Mouse (Mus musculus) urinary bladder, postnatal 4 days (tissue): ENCODE data around the gene Tiam1.

Experiments used
- DNase-seq, 2 experiments: peaks; one replicate each; pipeline ENCODE4 v3.0.0; 2021 to 2022; ENCODE audit warnings: low spot score in 2 of 2

Tiam1 gene

DNA sequence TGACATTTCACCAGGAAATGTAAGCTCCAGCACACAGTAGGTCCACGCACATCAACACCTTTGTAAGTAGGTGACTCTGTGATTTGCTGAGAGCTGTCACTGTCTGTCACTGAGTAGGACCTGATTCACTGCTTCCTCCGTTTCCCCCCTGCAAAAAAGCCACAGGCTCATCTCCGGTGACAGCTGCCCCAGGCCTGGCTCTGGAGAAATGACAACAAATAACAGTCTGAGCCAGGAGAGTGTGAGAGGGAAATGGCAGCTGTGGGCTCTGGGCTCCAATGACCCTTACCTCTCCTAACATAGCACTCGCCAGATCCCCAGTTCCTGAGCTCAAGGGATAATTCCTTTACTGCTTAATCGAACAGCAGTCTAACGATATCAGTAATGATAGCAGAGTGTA, 301.7 kb downstream of the Tiam1 start:
- DNase-seq, result no peak

DNA sequence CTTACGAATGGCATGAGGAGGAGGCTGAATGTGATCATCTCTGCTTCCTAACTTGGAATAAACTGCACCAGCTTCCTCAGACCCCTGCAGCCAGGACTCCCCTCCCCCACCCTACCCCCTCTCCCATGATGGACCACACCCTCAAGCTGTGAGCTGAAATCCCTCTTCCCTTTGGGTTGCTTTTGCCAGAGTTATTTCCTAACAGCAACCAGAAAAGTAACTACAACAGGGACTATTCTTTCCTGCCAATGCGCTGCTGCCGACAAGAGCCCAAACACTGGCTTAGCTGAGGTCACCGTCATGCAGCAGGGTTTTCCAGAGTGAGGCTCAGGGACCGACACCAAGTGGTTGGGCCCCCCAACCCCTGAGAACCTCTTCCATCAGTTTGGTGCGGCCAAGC, 303.2 kb downstream of the Tiam1 start:
- DNase-seq, result no peak

DNA sequence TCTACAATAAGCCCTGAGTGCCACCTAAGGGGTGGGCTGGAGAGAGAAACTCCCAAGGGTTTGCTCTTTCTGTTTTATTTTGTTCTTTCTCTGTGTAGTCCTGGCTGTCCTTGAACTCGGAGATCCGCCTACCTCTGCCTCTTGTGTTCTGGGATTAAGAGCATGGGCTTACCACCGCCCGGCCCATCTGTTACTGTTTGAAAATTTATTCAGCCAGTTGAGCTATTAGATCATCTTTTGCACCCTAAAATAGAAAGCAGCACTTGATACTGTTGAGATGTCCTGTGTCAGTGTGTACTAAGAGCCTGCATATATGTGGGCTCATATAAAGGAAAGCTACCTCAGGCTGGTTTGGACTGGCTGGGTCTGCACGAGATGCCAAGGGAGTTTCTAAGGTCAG, 303.7 kb downstream of the Tiam1 start:
- no peak for DNase-seq

DNA sequence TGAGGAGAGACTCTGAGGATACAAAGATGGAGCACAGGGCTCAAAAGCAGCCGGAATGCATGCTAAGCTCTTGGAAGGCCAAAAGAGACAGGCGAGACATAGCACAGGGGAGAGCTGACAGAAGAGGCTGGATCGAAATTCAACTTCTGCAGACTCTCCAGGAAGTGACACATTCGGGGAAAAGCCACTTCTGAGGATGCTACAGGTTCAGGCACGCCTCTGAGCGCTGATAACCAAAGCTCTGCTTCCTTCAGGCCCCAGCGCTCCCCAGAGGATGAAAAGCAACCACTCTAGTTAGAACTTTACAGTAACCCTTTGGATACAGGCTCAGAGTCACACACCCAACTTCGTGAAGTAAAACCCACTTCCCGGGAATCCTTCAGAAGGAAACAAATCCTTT, 306.5 kb downstream of the Tiam1 start:
- no peak for DNase-seq

DNA sequence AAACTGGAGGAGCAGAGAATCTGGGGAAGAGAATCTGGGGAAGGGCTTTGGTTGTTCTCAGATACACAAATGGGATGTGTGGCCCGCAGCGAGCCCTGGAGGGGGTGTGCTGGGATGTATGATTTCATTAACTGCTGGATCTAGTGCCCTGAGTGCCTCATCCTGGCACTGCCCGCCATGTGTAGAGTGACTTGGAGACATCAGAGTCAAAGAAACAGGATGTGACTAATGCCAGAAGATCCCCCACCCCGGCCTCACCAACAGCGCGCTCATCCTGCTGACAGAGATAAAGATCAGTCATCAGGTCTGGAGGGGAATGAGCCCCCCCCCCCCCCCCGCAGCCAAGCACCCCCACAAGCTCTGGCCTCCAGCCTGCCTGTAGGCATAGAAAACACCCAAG, 308.0 kb downstream of the Tiam1 start:
- no peak for DNase-seq

DNA sequence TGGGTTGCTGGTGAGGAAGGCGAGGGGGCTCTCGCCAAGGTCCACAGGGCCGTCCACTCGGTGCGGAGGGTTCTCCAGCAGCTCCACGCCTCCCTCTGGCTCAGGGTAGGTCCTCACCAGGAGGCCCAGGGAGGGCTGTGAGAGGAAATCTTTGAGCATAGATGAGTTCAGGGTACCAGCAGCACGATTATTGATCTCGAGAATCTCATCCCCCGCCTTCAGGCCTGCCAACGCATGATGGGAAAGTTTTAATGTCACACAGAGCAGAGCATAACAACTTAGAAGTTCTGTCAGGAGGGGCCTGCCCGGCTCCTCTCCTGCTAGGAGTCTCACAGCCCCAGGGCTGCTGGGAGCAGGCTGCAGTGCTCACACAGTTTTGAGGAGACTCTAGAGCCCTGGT, 310.6 kb downstream of the Tiam1 start:
- no peak for DNase-seq

DNA sequence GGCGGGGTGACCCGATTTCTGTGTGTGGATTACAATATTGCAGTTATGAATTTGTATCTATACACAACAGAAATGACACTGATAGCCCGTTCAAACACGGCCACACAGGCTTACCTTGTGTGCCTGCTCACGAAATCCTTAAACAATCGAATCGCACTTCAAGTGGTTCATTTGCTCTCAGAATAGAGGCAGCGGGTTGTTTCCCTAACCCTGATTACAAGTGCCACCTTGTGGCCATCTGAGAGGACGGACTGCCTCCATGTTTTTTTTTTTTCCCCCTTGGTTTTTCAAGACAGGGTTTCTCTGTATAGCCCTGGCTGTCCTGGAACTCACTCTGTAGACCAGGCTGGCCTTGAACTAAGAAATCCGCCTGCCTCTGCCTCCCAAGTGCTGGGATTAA, 312.4 kb downstream of the Tiam1 start:
- DNase-seq, result no peak

DNA sequence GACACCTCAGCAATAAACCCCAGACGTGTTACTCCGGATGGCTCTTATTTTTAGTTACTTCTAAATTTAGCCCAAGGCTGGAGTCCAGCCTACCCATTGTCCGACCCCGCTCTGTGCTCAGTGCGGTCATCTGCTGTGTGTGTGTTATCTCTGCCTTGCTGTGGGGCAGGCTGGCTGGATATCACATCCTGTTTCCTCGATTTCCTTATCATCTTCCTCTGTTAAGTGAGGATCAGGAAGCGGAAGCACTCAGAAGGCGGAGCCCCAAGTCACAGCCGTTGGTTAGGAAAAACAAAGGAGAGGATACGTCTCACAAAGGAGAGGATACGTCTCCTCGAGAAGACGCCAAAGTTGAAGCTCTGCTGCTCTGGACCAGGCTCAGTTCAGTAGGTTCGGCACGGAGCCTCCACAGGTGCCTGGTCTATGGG, 313.3 kb downstream of the Tiam1 start:
- DNase-seq, result no peak

DNA sequence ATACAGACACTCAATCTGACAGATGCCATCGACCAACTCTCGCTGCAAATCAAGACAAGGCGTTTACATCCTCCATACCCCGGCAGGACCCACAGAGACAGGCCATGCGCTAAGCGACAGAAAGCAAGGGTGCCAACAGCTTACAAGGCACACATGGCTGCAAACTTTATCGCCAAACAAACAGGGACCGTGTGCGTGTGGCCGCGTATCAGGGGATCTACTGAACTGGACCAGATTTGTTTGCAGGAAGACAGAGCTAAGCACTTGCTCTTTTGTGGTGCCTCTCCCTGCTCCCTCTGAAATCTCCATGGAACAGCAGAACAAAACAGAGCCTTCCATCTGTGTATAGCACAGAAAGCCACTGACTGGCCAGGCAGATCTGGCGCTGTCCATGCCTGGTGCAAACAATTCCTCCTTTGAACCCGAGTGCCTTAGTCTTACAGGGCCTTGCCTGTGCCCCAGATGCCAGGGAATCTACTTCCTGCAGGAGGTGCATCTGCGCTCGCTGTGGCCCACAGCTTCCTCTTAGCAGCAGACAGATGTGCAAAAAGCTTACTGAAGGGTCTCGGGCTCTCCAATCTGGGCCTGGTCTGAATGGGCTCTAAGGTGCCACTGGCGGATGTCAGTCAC, 316.0 kb downstream of the Tiam1 start:
- DNase-seq, result no peak

DNA sequence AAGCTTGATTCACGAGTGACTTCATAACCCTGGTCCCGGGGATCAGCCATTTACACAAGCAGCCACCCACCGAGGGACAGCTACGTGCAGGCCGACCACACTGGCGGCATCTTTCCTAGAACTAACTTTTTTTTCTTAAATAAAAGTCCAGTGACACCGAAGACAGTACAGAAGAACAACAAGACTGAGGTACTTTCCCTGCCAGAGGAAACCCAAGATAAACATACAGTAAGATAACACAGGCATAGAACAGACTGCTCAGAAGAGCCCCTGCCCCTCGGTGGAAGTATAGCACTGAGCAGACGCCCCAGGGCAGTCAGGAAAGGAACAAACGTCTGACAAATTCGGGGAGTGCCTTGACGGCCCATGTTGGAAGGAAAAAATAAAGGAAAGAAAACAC, 317.7 kb downstream of the Tiam1 start:
- DNase-seq, result no peak

DNA sequence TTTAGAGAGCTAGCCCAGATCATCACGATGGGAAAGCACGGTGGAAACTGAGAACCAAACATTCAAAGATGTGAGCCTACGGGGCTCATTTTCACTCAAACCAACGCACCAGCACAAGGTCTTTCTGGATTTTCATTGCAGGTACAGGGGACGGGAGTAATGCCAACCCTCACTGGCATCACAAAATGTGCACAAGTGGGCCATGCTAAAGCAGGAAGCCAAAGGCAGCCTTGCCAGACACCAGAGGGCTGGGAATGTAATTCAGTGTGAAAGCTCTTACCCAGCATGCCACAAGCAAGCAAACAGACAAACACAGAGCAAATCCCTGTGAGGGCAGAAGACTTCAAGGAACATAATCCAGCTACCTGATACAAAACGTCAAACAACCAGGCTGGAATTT, 320.7 kb downstream of the Tiam1 start:
- no peak for DNase-seq

DNA sequence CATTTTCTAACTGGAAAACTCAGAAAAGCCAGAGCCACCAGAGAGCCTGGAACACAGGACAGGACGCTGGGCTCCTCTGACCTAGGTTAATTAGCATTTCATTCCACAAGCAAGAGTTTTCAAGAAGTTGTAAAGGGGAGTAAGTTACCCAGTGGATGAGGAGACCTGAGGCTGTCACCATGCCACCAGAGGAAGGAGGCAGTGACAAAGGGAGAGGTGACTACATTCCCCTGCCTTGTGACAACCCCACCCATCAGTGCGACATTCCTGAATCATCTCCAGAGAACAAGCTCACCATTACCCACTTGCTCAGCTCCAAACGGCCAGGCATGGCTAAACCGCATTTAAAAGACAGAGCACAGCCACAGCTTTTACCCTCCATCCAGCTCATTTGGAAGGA, 324.9 kb downstream of the Tiam1 start:
- no peak for DNase-seq

DNA sequence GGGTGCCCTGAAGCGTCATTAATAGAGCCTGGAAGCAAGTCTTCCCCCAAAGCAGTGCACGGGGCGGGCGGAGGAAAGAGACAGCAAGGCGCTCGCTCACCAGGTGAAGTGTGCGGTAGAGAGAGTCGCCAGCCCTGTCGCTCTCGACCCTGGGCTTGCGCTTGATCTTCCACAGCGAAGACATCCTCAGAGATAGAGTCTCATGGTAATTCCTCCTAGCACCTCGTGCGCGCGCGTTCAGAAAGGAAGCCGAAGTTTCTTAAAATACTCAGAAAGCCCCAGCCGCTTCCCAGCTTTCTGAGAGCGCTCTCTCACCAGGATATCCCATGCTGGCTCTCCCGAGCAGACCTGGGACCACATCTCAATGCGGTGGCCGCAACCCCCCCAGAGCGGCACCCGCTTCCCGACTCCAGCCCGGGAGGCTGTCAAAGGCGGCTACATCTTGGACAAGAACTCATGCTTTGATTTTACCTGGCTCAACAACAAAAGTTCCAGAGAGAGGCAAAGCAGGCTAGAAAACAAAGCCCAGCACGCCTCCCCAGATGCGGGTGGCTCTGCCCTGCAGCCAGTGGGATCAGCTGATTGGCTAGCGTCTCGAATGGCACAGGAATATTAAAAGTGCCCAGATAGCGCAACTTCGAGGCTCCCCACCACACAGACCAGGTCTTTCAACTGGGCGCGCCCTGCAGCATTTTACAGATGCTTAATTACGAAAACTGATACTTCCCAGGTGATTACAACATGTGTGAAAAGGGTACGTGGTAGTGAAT, 325.5 kb downstream of the Tiam1 start:
- DNase-seq, result no peak

DNA sequence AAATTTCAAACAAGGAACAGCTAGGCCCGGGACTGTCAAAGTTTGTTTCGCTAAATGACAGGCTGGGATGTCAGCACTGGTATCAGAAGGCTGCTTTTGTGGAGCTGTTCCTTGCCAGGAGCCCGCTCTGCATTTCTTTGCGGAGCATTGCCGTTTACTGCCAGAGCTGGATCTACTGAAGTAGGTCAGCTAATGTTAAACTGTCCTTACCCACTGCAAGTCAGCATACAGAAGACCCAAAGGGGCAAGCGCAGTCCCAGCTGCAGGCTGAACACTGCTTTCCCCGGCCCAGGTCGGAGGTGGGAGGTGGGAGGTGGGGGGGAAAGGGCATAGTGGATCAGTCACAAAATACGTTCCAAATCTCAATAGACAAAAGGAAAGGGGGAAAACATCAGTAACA, 326.3 kb downstream of the Tiam1 start:
- DNase-seq, result no peak

DNA sequence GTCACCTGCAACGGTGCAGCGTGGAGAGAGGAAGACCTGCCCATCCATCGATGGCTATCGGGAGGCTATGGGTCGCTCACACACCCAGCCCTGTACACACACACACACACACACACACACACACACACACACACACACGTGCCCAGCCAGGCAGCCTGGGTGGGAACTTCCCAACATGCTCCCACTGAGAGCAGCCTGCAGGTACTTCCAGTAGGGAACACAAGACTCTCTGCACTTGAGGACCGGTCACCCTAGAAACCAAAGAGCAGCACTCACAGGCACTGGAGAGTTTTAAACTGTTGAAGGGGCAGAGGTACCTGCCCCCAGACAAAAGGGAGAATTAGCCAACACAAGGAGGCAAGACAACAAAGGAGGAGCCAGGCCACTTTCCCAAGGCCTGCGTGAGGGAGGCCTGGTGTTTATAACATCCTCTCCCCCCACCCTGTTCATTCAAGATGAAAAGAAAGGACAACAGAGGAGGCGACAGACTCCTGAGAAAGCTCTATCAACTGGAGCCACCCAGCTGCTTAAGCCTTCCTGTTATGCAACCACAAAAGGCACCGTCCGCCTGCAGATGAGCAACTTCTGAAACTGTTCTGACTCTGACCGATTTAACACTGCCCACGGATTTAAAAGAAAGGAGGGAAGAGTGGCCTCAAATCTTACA, 326.9 kb downstream of the Tiam1 start:
- DNase-seq, result no peak

DNA sequence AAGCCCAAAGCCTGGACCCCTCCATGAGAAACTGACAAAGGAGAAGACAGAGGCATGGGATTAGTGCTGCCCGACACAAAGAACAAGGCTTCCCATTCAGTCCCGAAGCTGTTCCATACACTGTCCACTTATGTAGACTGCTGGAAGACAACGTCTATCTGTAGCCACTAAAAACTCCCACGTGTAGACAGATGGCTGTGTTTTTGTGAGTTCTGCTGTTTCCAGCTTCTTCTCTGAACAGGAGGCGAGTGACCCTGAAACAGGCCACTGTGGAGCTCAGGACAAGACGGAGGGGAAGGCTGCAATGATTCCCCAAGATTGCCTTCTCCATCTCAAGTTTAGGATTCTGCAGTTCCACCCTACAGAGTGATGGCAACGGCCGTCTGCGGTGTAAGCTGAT, 330.0 kb downstream of the Tiam1 start:
- no peak for DNase-seq

DNA sequence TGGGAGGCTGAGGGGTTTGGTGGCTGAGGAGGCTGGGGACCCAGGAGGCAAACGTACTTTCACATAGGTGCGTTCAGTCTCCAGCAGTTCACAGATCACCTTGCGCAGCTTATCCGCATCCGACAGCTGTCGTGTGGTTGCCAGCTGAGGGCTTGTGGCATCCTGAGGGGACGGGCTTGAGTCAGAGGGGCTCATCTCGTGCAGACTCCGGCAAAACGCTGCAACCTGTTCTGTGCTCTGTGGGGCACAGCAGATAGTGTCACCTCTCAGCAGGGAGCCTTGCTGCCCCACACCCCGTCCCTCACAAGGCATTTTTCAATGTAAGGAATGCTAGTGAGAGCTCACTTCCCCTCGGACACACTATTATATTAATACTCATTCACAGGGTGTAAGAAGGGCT, 330.7 kb downstream of the Tiam1 start:
- DNase-seq, result no peak

DNA sequence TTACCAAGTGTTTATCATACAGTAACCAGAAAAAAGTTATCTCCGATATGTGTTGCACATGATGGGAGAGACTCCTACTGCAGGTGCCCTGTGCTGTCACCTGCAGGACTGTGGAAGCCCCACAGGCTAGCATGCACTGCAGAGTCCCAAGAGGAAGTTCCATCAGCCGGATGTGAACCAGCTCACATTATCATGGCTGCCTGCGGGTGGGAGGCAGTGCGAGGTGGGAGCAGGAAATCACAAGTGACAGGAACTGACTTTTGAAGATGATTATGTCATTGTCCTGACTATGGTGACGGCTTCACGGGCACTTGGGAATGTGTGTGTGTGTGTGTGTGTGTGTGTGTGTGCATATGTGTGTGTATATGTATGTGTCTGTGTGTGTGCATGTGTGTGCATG, 333.2 kb downstream of the Tiam1 start:
- DNase-seq, result no peak

DNA sequence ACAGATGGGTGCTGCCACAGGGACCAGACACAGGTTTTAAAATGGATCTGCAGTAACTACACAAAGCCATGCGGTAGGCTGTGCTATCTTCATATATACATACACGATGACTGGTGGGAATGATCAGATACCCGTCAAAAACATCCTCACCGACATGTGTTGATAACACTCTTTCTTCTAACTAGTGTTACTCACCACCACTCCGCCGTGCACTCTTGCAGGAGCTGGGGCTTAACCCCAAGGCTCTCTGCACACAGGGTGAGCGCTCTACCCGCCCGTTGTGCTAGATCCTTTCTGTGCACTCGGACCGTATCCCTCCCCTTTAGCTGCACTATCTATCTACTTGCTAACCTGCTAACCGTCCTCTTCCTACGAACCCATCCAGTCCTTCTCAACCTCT, 335.4 kb downstream of the Tiam1 start:
- no peak for DNase-seq

DNA sequence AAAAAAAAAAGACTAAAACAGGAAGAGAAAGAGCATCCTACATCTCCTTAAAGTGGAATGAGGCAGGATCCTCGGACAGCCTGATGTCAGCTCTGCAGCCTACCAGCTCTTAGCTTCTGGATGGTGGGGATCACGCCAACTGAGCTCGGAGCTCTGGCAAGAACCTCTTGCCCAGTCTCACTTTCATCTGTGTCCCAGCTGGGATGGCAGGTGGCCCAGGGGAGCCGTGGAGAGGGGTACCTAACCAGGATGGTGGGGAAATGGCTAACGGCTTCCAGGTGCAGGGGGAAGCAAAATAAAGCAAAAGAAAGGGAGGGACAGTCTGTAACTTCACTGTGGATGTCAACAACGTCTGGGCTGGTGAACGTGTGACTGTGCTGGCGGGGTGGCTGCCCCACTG, 337.6 kb downstream of the Tiam1 start:
- DNase-seq, result no peak

DNA sequence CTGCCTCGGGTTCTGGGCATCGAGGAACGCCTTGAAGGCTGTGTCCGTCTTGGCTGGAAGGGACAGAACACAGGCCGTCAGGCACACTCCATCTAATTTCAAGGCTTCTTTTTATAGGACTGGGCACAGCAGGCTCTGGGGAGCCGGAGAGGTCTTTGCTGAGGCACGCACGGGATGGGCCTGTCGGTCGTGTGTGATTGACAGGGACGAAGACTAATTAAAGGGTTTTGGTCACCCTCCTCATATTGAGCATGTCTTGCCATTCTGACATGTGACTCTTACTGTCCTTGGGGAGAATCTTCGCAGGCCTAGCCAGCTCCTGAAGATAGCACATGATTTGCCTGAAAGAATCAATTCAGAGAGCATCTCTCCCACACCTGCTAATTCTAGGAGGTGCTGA, 338.4 kb downstream of the Tiam1 start:
- DNase-seq, result no peak

DNA sequence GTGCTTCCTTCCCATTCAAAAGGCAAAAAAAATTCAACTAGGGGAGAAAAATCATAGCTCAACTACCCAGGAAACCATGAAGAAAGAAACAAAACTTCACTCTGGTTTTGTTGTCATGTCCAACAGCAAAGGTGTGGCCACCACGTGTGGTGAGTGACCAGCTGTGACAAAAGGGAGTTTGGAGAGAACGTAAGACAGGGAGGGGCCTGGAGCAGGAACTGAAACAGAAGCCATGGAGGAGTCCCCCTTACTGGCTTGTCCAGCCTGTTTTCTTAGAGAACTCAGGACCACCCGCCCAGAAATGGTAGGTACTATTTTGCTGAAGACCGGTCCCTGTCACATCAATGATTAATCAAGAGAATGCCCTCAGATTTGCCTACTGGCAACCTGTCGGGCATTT, 342.1 kb downstream of the Tiam1 start:
- no peak for DNase-seq

DNA sequence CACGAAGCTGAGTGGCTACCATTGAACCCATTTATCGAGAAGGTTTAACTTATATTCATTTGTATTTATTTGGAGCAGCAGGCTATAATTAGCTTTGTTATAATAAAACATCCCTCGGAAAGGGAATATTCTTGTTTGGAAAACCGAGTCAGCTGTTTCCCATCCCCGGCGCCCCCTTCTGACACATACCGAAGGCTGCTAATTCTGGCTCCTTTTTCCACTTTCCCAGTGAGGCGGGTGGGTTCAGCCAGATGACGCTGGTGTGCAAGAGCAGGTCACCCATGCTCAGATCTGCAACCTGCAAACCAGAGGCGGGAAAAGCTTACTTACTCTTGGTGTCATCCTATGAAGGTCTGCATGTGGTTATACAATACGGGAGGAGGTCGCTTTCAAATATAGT, 343.8 kb downstream of the Tiam1 start:
- no peak for DNase-seq
